16 mouse cellular contexts compared by ENCODE assay signal in the genomic region with DNA sequence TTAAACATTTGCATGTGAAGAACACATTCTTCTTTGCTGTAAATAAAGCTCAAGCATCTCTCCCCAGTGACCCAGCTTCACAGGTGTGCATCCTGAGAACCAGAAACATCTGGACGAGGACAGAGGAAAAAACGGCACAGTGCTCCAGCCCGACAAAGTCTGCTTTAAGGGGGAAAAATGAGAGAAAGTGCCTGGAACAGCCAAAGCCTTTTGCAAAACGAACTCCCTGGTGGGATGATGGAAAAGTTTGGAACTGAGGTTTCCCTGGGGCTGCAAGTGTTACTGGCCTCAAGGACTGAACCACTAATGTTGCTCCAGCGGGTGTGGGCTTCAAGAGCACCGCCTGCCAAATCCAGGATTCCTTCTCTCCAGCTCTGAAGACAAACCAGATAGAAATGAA. TPM values are rescaled to one million over a fixed set of nuclear protein-coding genes. Genes with fewer than 3 reads are reported as not detected.
DNase-seq lines count a peak whose midpoint lies in the region; ATAC-seq and TF ChIP-seq lines count a peak whose summit lies in the region.
"Had no signal": no experiment of that assay in that cellular context is flagged by ENCODE, and none has a peak within 500 bp of the region (broad histone marks: within the 10 kb centered on the region; RNA-seq: fewer than 3 reads in every experiment).

No protein-coding gene starts in this region.

- TF ChIP-seq POLR2A in lung, adult 2 months (IDR thresholded peaks at IDR 0.05; ENCODE audit: borderline replicate concordance, extremely low read depth, low read depth, low read length): no peak

- intact Hi-C loops in gastrocnemius, postnatal 14 days (cut with DNase I; ENCODE audit: low total_unique reads): no loop called here

- H3K4me1 ChIP-seq in embryonic facial prominence, embryonic 13.5 days: peaks cover 13% of the 10 kb centered on the region
- peaks cover 14% of the 10 kb centered on the region for H3K4me1 ChIP-seq in embryonic facial prominence, embryonic 10.5 days
- no peaks in the 10 kb centered on the region for H3K4me1 ChIP-seq in lung, adult 2 months (ENCODE audit: control insufficient read depth, insufficient read depth, low read length)
- H3K4me1 ChIP-seq in limb, embryonic 15.5 days: peaks cover 12% of the 10 kb centered on the region
- peaks cover 2% of the 10 kb centered on the region; the same call in 1 of the 2 replicates for H3K4me1 ChIP-seq in hindbrain, embryonic 16.5 days (ENCODE audit: control insufficient read depth, insufficient read depth, low read depth, low read length)
- H3K4me1 ChIP-seq: hindbrain, embryonic 15.5 days; midbrain, embryonic 12.5 days had no signal

- TF ChIP-seq CTCF in lung, adult 2 months (IDR thresholded peaks at IDR 0.05; ENCODE audit: insufficient read depth, low read length): no peak

- no peak overlapping the region for H3K4me3 ChIP-seq in embryonic facial prominence, embryonic 13.5 days
- no peak overlapping the region for H3K4me3 ChIP-seq in embryonic facial prominence, embryonic 10.5 days
- no peak overlapping the region for H3K4me3 ChIP-seq in lung, adult 2 months (replicated peaks; ENCODE audit: extremely low read depth, low read depth, low read length)
- no peak overlapping the region for H3K4me3 ChIP-seq in limb, embryonic 15.5 days
- no peak overlapping the region for H3K4me3 ChIP-seq in hindbrain, embryonic 16.5 days (ENCODE audit: low read length)
- H3K4me3 ChIP-seq: hindbrain, embryonic 15.5 days; left cerebral cortex, adult 2 months; midbrain, embryonic 12.5 days had no signal

- 23% methylated on average over 6 of the region's 6 CpGs for WGBS in embryonic facial prominence, embryonic 13.5 days
- 41% methylated on average over 6 of the region's 6 CpGs for WGBS in embryonic facial prominence, embryonic 10.5 days
- WGBS in lung, adult 2 months: 42% methylated on average over 6 of the region's 6 CpGs
- 14% methylated on average over 6 of the region's 6 CpGs for WGBS in limb, embryonic 15.5 days
- 38% methylated on average over 6 of the region's 6 CpGs for WGBS in hindbrain, embryonic 16.5 days

- no peak overlapping the region for H3K9ac ChIP-seq in embryonic facial prominence, embryonic 13.5 days
- H3K9ac ChIP-seq in limb, embryonic 15.5 days: no peak overlapping the region
- H3K9ac ChIP-seq in hindbrain, embryonic 16.5 days (ENCODE audit: low read depth, low read length): no peak overlapping the region
- H3K9ac ChIP-seq: hindbrain, embryonic 15.5 days; liver, embryonic 14.5 days; midbrain, embryonic 12.5 days had no signal

- H3K27me3 ChIP-seq in embryonic facial prominence, embryonic 13.5 days: no peaks in the 10 kb centered on the region
- H3K27me3 ChIP-seq in embryonic facial prominence, embryonic 10.5 days (replicated peaks; ENCODE audit: low read depth, poor library complexity, severe bottlenecking): no peaks in the 10 kb centered on the region
- no peaks in the 10 kb centered on the region for H3K27me3 ChIP-seq in limb, embryonic 15.5 days
- no peaks in the 10 kb centered on the region for H3K27me3 ChIP-seq in hindbrain, embryonic 16.5 days (replicated peaks; ENCODE audit: control insufficient read depth, insufficient read depth, low read length)
- H3K27me3 ChIP-seq: hindbrain, embryonic 15.5 days; midbrain, embryonic 12.5 days; Patski had no signal

- H3K9me3 ChIP-seq in embryonic facial prominence, embryonic 13.5 days: no peaks in the 10 kb centered on the region
- no peaks in the 10 kb centered on the region for H3K9me3 ChIP-seq in embryonic facial prominence, embryonic 10.5 days
- no peaks in the 10 kb centered on the region for H3K9me3 ChIP-seq in limb, embryonic 15.5 days
- peaks cover 2% of the 10 kb centered on the region; the same call in 1 of the 2 replicates for H3K9me3 ChIP-seq in hindbrain, embryonic 16.5 days (ENCODE audit: control insufficient read depth, low read length)
- H3K9me3 ChIP-seq: hindbrain, embryonic 15.5 days; midbrain, embryonic 12.5 days had no signal

- no peak for ATAC-seq in embryonic facial prominence, embryonic 13.5 days (ENCODE audit: insufficient number of reproducible peaks, insufficient read depth, low FRiP score, low TSS enrichment, low read depth)
- 0 out of 2 replicates have a peak, but pooled peaks have one; percentile 35 for ATAC-seq in limb, embryonic 15.5 days (ENCODE audit: insufficient number of reproducible peaks, low FRiP score, low TSS enrichment, low read depth)
- ATAC-seq in CD4-positive, CD25-positive, alpha-beta regulatory T cell, adult 4 months: no peak
- ATAC-seq in hindbrain, embryonic 16.5 days: no peak
- ATAC-seq: Patski had no signal

- no peaks in the 10 kb centered on the region for H3K36me3 ChIP-seq in embryonic facial prominence, embryonic 13.5 days
- no peaks in the 10 kb centered on the region for H3K36me3 ChIP-seq in embryonic facial prominence, embryonic 10.5 days (replicated peaks)
- no peaks in the 10 kb centered on the region for H3K36me3 ChIP-seq in limb, embryonic 15.5 days
- H3K36me3 ChIP-seq in hindbrain, embryonic 16.5 days (ENCODE audit: control insufficient read depth, insufficient read depth, low read length): no peaks in the 10 kb centered on the region
- H3K36me3 ChIP-seq: hindbrain, embryonic 15.5 days; midbrain, embryonic 12.5 days had no signal

- no peak for DNase-seq in embryonic facial prominence, embryonic 10.5 days (ENCODE audit: low spot score)
- peak; percentile 8 for DNase-seq in lung, postnatal 36 days
- no peak for DNase-seq in lung, adult 2 months
- DNase-seq in gastrocnemius, postnatal 14 days: peak; percentile 55
- DNase-seq: cerebellum, adult 9-11 months; kidney, postnatal 25 days had no signal

- H3K27ac ChIP-seq in embryonic facial prominence, embryonic 13.5 days: peak overlapping the region; percentile 48; the same call in 1 of the 2 replicates
- H3K27ac ChIP-seq in embryonic facial prominence, embryonic 10.5 days (replicated peaks): no peak overlapping the region
- H3K27ac ChIP-seq in limb, embryonic 15.5 days: peak overlapping the region; percentile 75
- no peak overlapping the region for H3K27ac ChIP-seq in hindbrain, embryonic 16.5 days (ENCODE audit: low read depth, low read length)
- H3K27ac ChIP-seq: hindbrain, embryonic 15.5 days; left cerebral cortex, adult 2 months; liver, embryonic 14.5 days; midbrain, embryonic 12.5 days; stomach, postnatal 0 days had no signal

- peak overlapping the region; percentile 20; the same call in 1 of the 2 replicates for H3K4me2 ChIP-seq in embryonic facial prominence, embryonic 13.5 days
- H3K4me2 ChIP-seq in limb, embryonic 15.5 days: no peak overlapping the region
- no peak overlapping the region for H3K4me2 ChIP-seq in hindbrain, embryonic 16.5 days (ENCODE audit: low read length)
- H3K4me2 ChIP-seq: hindbrain, embryonic 15.5 days; midbrain, embryonic 12.5 days had no signal

RNA-seq across cellular contexts. Expression of a gene that starts 47.9 kb away (rescaled TPM):
- 26.6 and 29.0 TPM in 2 replicates for polyA plus RNA-seq in embryonic facial prominence, embryonic 13.5 days (2015; fragmentation: Nextera tagmentation; extraction: Ambion mirVana)
- polyA plus RNA-seq in embryonic facial prominence, embryonic 10.5 days (2016; fragmentation: Nextera tagmentation; extraction: Ambion mirVana): 10.0 and 11.1 TPM in 2 replicates
- 17.6 and 23.8 TPM in 2 replicates for polyA plus RNA-seq in lung, adult 2 months (2012; rRNA removed)
- 10 to 100 TPM; 30.8 to 35.4 TPM for total RNA-seq in gastrocnemius, postnatal 14 days (2021)
- 35.4 and 39.5 TPM in 2 replicates for polyA plus RNA-seq in limb, embryonic 15.5 days (2015; fragmentation: Nextera tagmentation; extraction: Ambion mirVana)
- under 1 TPM; 0.28 to 0.51 TPM for polyA plus RNA-seq in CD4-positive, CD25-positive, alpha-beta regulatory T cell, adult 4 months (2017; shearing (Covaris generic))
- polyA plus RNA-seq in hindbrain, embryonic 16.5 days (2015; fragmentation: Nextera tagmentation; extraction: Ambion mirVana): 7.5 and 9.4 TPM in 2 replicates

Comparison
In these comparisons a context has a peak if more than half of its experiments do, and no peak if none do; other contexts are left out.
1. H3K27ac ChIP-seq: peak in embryonic facial prominence, embryonic 13.5 days (single experiment) and limb, embryonic 15.5 days (single experiment); none in embryonic facial prominence, embryonic 10.5 days (single experiment) and hindbrain, embryonic 16.5 days (single experiment).
2. DNase-seq: peak in lung, postnatal 36 days (single experiment) and gastrocnemius, postnatal 14 days (single experiment); none in embryonic facial prominence, embryonic 10.5 days (single experiment) and lung, adult 2 months (single experiment).